Mouse (Mus musculus) midbrain, embryonic 14.5 days (tissue): Measurements from ENCODE around the gene Cactin. TPM values are rescaled to one million over a fixed set of nuclear protein-coding genes. Genes with fewer than 3 reads are reported as not detected.

Experiments used
- ATAC-seq: fragments of 200-750 bp; cut with Nextera tagmentation; 2 replicates; pipeline ENCODE4 v1.8.0; 2017; ENCODE audit warnings: moderate number of reproducible peaks, moderate library complexity; ENCODE audit not compliant: low FRiP score, low TSS enrichment
- DNase-seq: peaks from one replicate; pipeline ENCODE4 v3.0.0-alpha.2; 2015
- H3K27ac ChIP-seq: fragments of 300-500 bp; sonication (generic); replicated peaks from 2 replicates; pipeline ENCODE4 v1.5.1; 2014; ENCODE audit warnings: mild to moderate bottlenecking, low read depth, low read length, moderate library complexity
- H3K27me3 ChIP-seq: fragments of 300-500 bp; sonication (generic); 2 replicates; pipeline ENCODE4 v1.6.1; 2014; ENCODE audit warnings: low read length, control low read depth, mixed read lengths; ENCODE audit not compliant: control insufficient read depth, insufficient read depth
- H3K36me3 ChIP-seq: fragments of 300-500 bp; sonication (generic); 2 replicates; pipeline ENCODE4 v1.6.1; 2014; ENCODE audit warnings: low read length, control low read depth; ENCODE audit not compliant: control insufficient read depth, insufficient read depth
- H3K4me1 ChIP-seq: fragments of 300-500 bp; sonication (generic); 2 replicates; pipeline ENCODE4 v1.6.1; 2014; ENCODE audit warnings: mild to moderate bottlenecking, antibody characterized with exemption, low read length, control low read depth; ENCODE audit not compliant: control insufficient read depth, insufficient read depth
- H3K4me2 ChIP-seq: fragments of 300-500 bp; sonication (generic); 2 replicates; pipeline ENCODE4 v1.6.1; 2014; ENCODE audit warnings: mild to moderate bottlenecking, low read length, moderate library complexity
- H3K4me3 ChIP-seq: fragments of 300-500 bp; sonication (generic); replicated peaks from 2 replicates; pipeline ENCODE4 v1.5.1; 2014; ENCODE audit warnings: low read depth, low read length
- H3K9ac ChIP-seq: fragments of 300-500 bp; sonication (generic); replicated peaks from 2 replicates; pipeline ENCODE4 v1.6.1; 2014; ENCODE audit warnings: mild to moderate bottlenecking, low read length, moderate library complexity
- H3K9me3 ChIP-seq: fragments of 300-500 bp; sonication (generic); 2 replicates; pipeline ENCODE4 v1.6.1; 2016; ENCODE audit warnings: low read length, control low read depth, mixed read lengths; ENCODE audit not compliant: control insufficient read depth
- WGBS: fragments of 180-500 bp; shearing (Covaris S2); extraction: QIAGEN DNeasy Blood & Tissue Kit; methylation state at CpG from one replicate; pipeline ENCODE4 v1.1.7; 2014; 5-methylcytosine and 5-hydroxymethylcytosine counted together
- polyA plus RNA-seq: library from polyadenylated mRNA; unstranded; fragments of >200 nt; fragmentation: Nextera tagmentation; extraction: Ambion mirVana; gene quantifications from 2 replicates; pipeline ENCODE4 v1.2.1, GENCODE M21; 2014

Cactin gene
- polyA plus RNA-seq, 1 experiment from 2014 or later: 22.8 TPM

DNA sequence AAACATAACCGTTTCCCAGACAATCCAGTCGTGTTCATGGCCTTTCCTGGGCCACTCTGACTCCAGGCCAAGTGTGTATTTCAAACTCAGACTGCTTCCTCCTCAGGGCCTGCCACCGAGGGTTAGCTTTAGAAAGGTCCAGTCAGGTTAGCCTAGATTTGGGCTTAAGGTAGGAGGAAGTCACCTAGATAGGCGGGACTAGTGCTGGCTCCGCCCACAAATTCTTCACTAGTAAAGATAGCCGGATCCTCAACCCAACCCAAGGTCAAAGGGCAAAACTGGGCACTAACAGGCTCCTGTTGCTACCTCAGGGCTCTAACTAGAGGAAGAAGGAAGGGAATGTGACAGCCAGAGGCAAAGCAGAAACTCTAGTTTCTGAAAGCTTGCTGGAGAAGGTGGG lies 34.3 kb upstream of the Cactin start:
- Histone ChIP-seq H3K9me3 (no peaks in the 10 kb centered on the region), H3K4me2 (no peak overlapping the region), H3K4me1 (0 out of 2 replicates have a peak, but pooled peaks cover 12% of the 10 kb centered on the region), H3K9ac (no peak overlapping the region), H3K27me3 (peaks cover 31% of the 10 kb centered on the region), H3K27ac (no peak overlapping the region), H3K4me3 (no peak overlapping the region), H3K36me3 (no peaks in the 10 kb centered on the region)
- WGBS: 52% methylated on average over 6 of the region's 6 CpGs
- DNase-seq (no peak), ATAC-seq (no peak)

- no peak overlapping the region for H3K4me3 ChIP-seq
- H3K9me3 ChIP-seq: no peaks in the 10 kb centered on the region
- no peak overlapping the region for H3K9ac ChIP-seq
- no peaks in the 10 kb centered on the region for H3K36me3 ChIP-seq
- ATAC-seq (no peak), DNase-seq (no peak)
- H3K4me1 ChIP-seq: 0 out of 2 replicates have a peak, but pooled peaks cover 12% of the 10 kb centered on the region
- H3K27me3 ChIP-seq: peaks cover 31% of the 10 kb centered on the region
- H3K4me2 ChIP-seq: no peak overlapping the region
- WGBS: 60% methylated on average over 8 of the region's 8 CpGs
- no peak overlapping the region for H3K27ac ChIP-seq
Measured at GRCm38 (mm10) chr10:81287513-81288157, 33.3 kb upstream of the Cactin start.

GRCm38 (mm10) chr10:81288601-81289000 lies 32.3 kb upstream of the Cactin start:
- Histone ChIP-seq H3K36me3 (no peaks in the 10 kb centered on the region), H3K4me2 (no peak overlapping the region), H3K4me1 (0 out of 2 replicates have a peak, but pooled peaks cover 12% of the 10 kb centered on the region), H3K4me3 (no peak overlapping the region), H3K9me3 (no peaks in the 10 kb centered on the region), H3K27me3 (peaks cover 31% of the 10 kb centered on the region), H3K27ac (no peak overlapping the region), H3K9ac (no peak overlapping the region)
- ATAC-seq (no peak), DNase-seq (peak; percentile 46)
- WGBS: 34% methylated on average over 6 of the region's 6 CpGs

- peaks cover 31% of the 10 kb centered on the region for H3K27me3 ChIP-seq
- H3K27ac ChIP-seq: no peak overlapping the region
- H3K4me2 ChIP-seq: no peak overlapping the region
- no peaks in the 10 kb centered on the region for H3K9me3 ChIP-seq
- DNase-seq (peak; percentile 85), ATAC-seq (no peak)
- H3K36me3 ChIP-seq: no peaks in the 10 kb centered on the region
- H3K4me1 ChIP-seq: peaks cover 18% of the 10 kb centered on the region
- no peak overlapping the region for H3K4me3 ChIP-seq
- 3% methylated on average over 7 of the region's 7 CpGs for WGBS
- no peak overlapping the region for H3K9ac ChIP-seq
Measured at GRCm38 (mm10) chr10:81289278-81289677, 31.6 kb upstream of the Cactin start.

- WGBS: 65% methylated on average over 14 of the region's 14 CpGs
- DNase-seq: no peak
- no peak for ATAC-seq
- no peak overlapping the region for H3K9ac ChIP-seq
- H3K4me3 ChIP-seq: no peak overlapping the region
- H3K27me3 ChIP-seq: peaks cover 29% of the 10 kb centered on the region
- H3K4me2 ChIP-seq: no peak overlapping the region
- H3K27ac ChIP-seq: no peak overlapping the region
- H3K4me1 ChIP-seq: peaks cover 23% of the 10 kb centered on the region
- no peaks in the 10 kb centered on the region for H3K36me3 ChIP-seq
- no peaks in the 10 kb centered on the region for H3K9me3 ChIP-seq
Measured at GRCm38 (mm10) chr10:81289811-81290210, 31.1 kb upstream of the Cactin start.

DNA sequence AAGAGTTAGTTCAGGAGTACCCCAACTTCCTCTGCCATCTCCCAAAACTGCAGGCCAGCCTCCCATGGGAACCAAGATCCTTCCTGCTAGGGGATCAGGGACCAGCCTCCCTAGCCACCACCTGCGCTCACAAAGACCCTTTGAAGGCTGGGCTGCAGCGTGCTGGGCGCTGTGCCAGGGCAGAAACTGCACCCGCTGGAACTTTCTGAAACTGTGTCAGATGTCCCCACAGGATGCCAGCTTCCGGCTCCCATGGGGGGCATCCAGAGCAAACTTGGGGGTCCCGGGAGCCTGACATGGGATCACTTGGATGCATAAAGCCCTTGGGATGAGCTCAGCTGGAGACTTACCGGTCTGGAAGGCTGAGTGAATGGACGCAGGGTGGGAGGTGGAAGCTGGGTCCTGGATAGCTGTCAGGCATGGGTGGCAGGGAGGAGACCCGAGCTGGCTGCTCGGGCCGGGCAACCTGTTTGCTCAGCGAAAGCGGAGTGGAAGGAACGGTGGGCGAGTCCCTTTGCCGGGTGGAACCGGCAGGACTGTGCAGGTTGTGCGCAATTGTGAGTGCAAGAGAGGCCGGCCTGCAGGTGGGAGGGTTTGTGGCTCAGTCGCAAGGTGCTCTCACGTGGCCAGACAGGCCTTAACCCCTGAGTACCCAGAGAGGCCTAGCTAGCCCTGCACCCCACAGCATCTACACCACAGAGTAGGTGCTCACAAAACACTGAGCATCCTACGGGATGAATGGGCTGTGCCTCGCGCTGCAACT lies 30.0 kb upstream of the Cactin start:
- no peak overlapping the region for H3K27ac ChIP-seq
- no peaks in the 10 kb centered on the region for H3K36me3 ChIP-seq
- H3K4me2 ChIP-seq: 0 out of 2 replicates have a peak overlapping the region, but pooled peaks have one; percentile 6
- peaks cover 29% of the 10 kb centered on the region for H3K4me1 ChIP-seq
- peaks cover 22% of the 10 kb centered on the region for H3K27me3 ChIP-seq
- ATAC-seq: no peak
- DNase-seq: peak; percentile 33
- H3K4me3 ChIP-seq: no peak overlapping the region
- H3K9ac ChIP-seq: no peak overlapping the region
- 11% methylated on average over 24 of the region's 24 CpGs for WGBS
- no peaks in the 10 kb centered on the region for H3K9me3 ChIP-seq

DNA sequence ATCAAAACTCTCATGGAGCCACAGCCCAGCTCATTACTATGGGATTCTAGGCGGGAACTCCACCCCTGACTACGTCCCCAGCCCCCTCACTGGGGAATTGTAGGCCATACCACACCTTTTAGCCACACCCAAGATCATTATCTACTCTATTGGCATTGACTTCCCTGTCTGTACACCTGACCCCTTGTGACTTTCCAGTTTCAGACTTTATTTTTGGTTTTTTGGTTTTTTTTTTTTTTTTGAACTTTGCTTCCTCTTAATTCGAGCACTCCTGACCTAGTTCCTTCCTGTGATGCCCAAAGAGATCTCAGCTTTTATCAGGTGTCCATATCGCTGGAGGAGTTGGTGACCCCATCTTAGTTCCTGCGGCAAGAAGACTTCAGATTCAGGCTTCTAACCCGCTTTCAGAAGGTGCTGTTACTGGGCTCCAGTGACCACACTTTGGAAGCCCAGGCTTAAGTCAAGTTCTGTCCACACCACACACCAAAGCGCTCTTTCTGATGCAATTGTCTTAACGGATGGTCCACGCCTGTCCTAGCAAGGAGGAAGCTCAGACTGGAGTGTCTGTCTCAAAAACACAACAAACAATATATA lies 29.3 kb upstream of the Cactin start, which contains the start of gene Tjp3:
Gene Tjp3 (minus strand): TSS at position 71 of the 594 bp plus-strand sequence.
- no peak for DNase-seq
- H3K4me3 ChIP-seq: no peak within 1 kb of the TSS
- H3K9ac ChIP-seq: no peak within 1 kb of the TSS

GRCm38 (mm10) chr10:81292554-81293333 lies 28.2 kb upstream of the Cactin start, which contains the start of gene Pip5k1c:
TSS of gene Pip5k1c (plus strand) at chr10:81292963.
- peak within 1 kb of the TSS; percentile 89 for H3K27ac ChIP-seq
- peak; percentile 99 for DNase-seq
- WGBS: under 1% methylated on average over 79 of the region's 80 CpGs

More for the DNA sequence above, 29.3 kb upstream of the Cactin start, which contains the start of gene Tjp3:
- H3K4me2 ChIP-seq: 0 out of 2 replicates have a peak within 1 kb of the TSS, but pooled peaks have one; percentile 6
- ATAC-seq: no peak
- H3K27me3 ChIP-seq: peaks cover 22% of the 10 kb centered on the region
- H3K36me3 ChIP-seq: no peaks in the 10 kb centered on the region
- WGBS: 75% methylated on average over 9 of the region's 9 CpGs
- H3K27ac ChIP-seq: no peak within 1 kb of the TSS
- H3K4me1 ChIP-seq: peaks cover 28% of the 10 kb centered on the region
- H3K9me3 ChIP-seq: no peaks in the 10 kb centered on the region

More at GRCm38 (mm10) chr10:81292554-81293333, 28.2 kb upstream of the Cactin start, which contains the start of gene Pip5k1c:
- Histone ChIP-seq H3K36me3 (no peaks in the 10 kb centered on the region), H3K27me3 (peaks cover 22% of the 10 kb centered on the region), H3K9me3 (no peaks in the 10 kb centered on the region), H3K4me3 (peak within 1 kb of the TSS; percentile 87), H3K4me2 (peak within 1 kb of the TSS; percentile 97), H3K4me1 (peaks cover 28% of the 10 kb centered on the region), H3K9ac (peak within 1 kb of the TSS; percentile 82)
- peak; percentile 95 for ATAC-seq
